Mouse (Mus musculus) liver, embryonic 11.5 days (tissue): ENCODE data around the gene Gm4559. TPM values are rescaled to one million over a fixed set of nuclear protein-coding genes. Genes with fewer than 3 reads are reported as not detected.
"Not testable (repeated sequence)": the region's sequence is repeated elsewhere in the genome, so short reads cannot be mapped to it uniquely, and the experiment has no call there.

Source experiments
- ATAC-seq: fragments of 200-750 bp; cut with Nextera tagmentation; replicated peaks from 2 replicates; pipeline ENCODE4 v1.8.0; 2017; ENCODE audit warnings: moderate number of reproducible peaks, mild to moderate bottlenecking, moderate TSS enrichment, moderate library complexity; ENCODE audit not compliant: low FRiP score
- DNase-seq: peaks from one replicate; pipeline ENCODE4 v3.0.0-alpha.2; 2017; ENCODE audit warnings: low spot score
- H3K27ac ChIP-seq: fragments of 300-500 bp; sonication (generic); 2 replicates; pipeline ENCODE4 v1.5.1; 2014; ENCODE audit warnings: mild to moderate bottlenecking, low read depth, low read length, control low read depth
- H3K27me3 ChIP-seq: fragments of 300-500 bp; sonication (generic); replicated peaks from 2 replicates; pipeline ENCODE4 v1.6.1; 2014; ENCODE audit warnings: low read length, mixed read lengths; ENCODE audit not compliant: control insufficient read depth, insufficient read depth
- H3K36me3 ChIP-seq: fragments of 300-500 bp; sonication (generic); 2 replicates; pipeline ENCODE4 v1.6.1; 2014; ENCODE audit warnings: mild to moderate bottlenecking, low read length, moderate library complexity, mixed read lengths; ENCODE audit not compliant: control insufficient read depth, insufficient read depth
- H3K4me1 ChIP-seq: fragments of 300-500 bp; sonication (generic); replicated peaks from 2 replicates; pipeline ENCODE4 v1.6.1; 2014; ENCODE audit warnings: low read length, mixed read lengths; ENCODE audit not compliant: control insufficient read depth, insufficient read depth
- H3K4me2 ChIP-seq: fragments of 300-500 bp; sonication (generic); 2 replicates; pipeline ENCODE4 v1.6.1; 2014; ENCODE audit warnings: mild to moderate bottlenecking, control low read depth, moderate library complexity
- H3K4me3 ChIP-seq: fragments of 300-500 bp; sonication (generic); 2 replicates; pipeline ENCODE4 v1.5.1; 2014; ENCODE audit warnings: low read depth, low read length, control low read depth
- H3K9ac ChIP-seq: fragments of 300-500 bp; sonication (generic); 2 replicates; pipeline ENCODE4 v1.6.1; 2014; ENCODE audit warnings: low read depth, low read length, control low read depth
- H3K9me3 ChIP-seq: fragments of 300-500 bp; sonication (generic); 2 replicates; pipeline ENCODE4 v1.6.1; 2016; ENCODE audit warnings: low read length, inconsistent platforms, mixed read lengths; ENCODE audit not compliant: control insufficient read depth
- WGBS: fragments of 180-500 bp; shearing (Covaris S2); extraction: QIAGEN DNeasy Blood & Tissue Kit; methylation state at CpG from one replicate; pipeline ENCODE4 v1.1.7; 2014; 5-methylcytosine and 5-hydroxymethylcytosine counted together
- polyA plus RNA-seq: library from polyadenylated mRNA; unstranded; fragments of >200 nt; fragmentation: Nextera tagmentation; extraction: Ambion mirVana; gene quantifications from 2 replicates; pipeline ENCODE4 v1.2.1, GENCODE M21; 2014

The Gm4559 gene
- polyA plus RNA-seq, 1 experiment from 2014 or later, result not detected

DNA sequence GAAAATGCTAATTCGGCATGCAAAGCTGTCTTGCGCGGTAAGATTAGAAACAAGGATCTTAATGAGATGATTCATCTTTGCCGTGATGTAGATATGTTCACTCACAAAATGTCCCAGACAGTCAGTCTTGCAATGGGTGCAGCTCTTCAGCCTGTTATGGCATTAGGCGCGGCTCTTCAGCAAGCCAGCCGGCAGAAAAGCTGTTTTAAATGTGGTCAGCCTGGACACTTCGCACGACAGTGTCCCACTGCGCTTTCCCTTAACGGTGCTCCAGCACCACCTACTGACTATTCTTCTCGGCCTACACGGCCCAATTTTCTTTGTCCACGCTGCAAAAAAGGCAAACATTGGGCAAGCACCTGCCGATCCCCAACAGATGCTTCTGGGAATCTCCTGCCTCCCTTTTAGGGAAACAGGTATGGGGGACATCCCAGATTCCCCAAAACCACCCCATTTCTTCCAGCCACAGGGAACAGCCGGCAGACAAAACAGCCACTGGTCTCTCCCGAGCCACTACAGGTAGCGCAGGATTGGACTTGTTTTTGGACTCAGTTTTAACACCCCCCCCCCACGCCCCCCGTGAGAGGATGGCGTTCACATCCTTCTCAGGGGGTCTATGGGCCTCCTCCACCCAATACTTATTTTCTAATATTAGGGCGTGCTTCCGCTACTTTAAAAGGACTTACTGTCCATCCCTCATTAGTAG lies 11.1 kb upstream of the Gm4559 start:
- WGBS, result 25% methylated on average over 23 of the region's 23 CpGs
- Histone ChIP-seq H3K9ac (no peak overlapping the region), H3K4me1 (peaks cover 6% of the 10 kb centered on the region; the same call in 1 of the 2 replicates), H3K27ac (no peak overlapping the region), H3K36me3 (no peaks in the 10 kb centered on the region), H3K9me3 (no peaks in the 10 kb centered on the region), H3K4me2 (peak overlapping the region; percentile 84), H3K27me3 (peaks cover 19% of the 10 kb centered on the region), H3K4me3 (peak overlapping the region; percentile 51)
- ATAC-seq (no peak; the same call in 1 of the 2 replicates), DNase-seq (no peak)

DNA sequence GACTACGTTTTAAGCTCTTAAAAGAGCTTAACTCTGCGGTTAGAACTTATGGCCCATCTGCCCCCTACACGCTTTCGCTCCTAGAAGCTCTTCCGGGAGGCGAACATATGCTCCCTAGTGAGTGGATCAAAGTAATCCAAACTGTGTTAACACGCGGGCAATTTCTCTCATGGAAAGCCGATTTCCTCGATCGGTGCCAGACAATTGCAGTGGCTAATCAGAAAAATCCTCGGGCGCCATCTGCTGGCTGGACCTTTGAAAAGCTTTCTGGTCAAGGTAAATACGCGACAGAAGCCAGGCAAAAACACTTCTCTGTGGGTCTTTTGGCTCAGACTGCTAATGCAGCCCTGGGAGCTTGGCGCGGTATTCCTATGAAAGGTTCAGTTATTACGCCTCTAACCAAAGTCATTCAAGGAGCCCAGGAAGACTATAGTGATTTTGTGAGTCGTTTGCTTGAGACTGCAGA lies 10.5 kb upstream of the Gm4559 start:
- H3K4me2 ChIP-seq, result peak overlapping the region; percentile 84
- peak; percentile 85 for DNase-seq
- peaks cover 6% of the 10 kb centered on the region; the same call in 1 of the 2 replicates for H3K4me1 ChIP-seq
- H3K36me3 ChIP-seq, result no peaks in the 10 kb centered on the region
- peak overlapping the region; percentile 51 for H3K4me3 ChIP-seq
- WGBS, result under 1% methylated on average over 19 of the region's 19 CpGs
- H3K9ac ChIP-seq, result peak overlapping the region; percentile 66
- no peaks in the 10 kb centered on the region for H3K9me3 ChIP-seq
- H3K27me3 ChIP-seq, result peaks cover 19% of the 10 kb centered on the region
- ATAC-seq, result peak; percentile 70
- H3K27ac ChIP-seq, result peak overlapping the region; percentile 43; the same call in 1 of the 2 replicates

DNA sequence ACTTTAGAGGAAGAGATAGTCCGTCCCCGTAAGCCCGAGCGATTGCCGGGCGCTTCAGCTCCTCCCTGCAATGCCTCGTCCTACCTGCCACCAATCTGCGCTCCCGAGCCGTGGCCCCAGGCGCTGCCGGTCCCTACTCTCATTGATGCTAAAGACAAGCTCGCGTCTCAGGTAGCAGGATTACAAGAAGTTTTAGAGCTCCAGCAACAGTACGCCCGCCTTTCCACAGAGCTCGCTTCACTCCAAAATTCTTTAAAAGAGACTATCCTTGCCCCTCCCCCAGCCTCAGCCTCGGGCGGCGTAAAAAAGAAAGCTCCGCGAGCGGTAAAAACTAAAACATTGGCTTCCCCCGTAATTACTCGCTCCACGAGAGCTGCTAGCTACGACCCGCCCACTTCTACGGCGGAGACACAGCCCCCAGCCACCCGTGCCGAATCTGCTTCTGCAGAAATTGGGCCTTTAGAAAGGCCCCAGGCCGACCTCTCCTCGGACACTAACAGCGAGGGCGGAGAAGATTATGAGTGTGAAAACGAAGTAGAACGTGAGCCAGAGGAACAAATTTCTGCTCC lies 9.9 kb upstream of the Gm4559 start:
- peak overlapping the region; percentile 84 for H3K4me2 ChIP-seq
- peak; percentile 75 for DNase-seq
- peak overlapping the region; percentile 51 for H3K4me3 ChIP-seq
- peak overlapping the region; percentile 43; the same call in 1 of the 2 replicates for H3K27ac ChIP-seq
- peaks cover 6% of the 10 kb centered on the region; the same call in 1 of the 2 replicates for H3K4me1 ChIP-seq
- H3K36me3 ChIP-seq, result no peaks in the 10 kb centered on the region
- WGBS, result under 1% methylated on average over 38 of the region's 38 CpGs
- H3K9ac ChIP-seq, result peak overlapping the region; percentile 66
- peak; percentile 62 for ATAC-seq
- no peaks in the 10 kb centered on the region for H3K9me3 ChIP-seq
- H3K27me3 ChIP-seq, result peaks cover 19% of the 10 kb centered on the region

DNA sequence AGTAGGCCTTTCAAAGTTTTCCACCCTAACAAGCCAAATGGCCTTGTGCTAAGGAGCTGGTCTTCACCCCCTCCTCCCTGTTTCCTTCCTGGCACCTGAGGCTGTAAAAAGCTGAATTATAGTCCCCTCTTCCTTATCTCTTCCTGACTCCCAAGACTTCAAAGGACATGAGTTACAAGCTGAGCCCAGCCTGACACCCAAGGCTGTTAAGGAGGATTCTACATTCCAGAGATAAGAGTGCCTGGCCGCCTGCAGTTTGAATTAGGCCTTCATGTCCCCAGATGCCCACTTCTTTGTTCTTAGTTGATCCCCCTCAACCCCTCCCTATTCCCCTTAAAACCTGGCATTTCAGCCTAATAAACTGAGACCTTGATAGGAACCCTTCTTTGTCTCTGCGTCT lies 8.7 kb upstream of the Gm4559 start:
- H3K9me3 ChIP-seq, H3K36me3 ChIP-seq, H3K27ac ChIP-seq, ATAC-seq, H3K4me1 ChIP-seq, H3K9ac ChIP-seq, H3K4me3 ChIP-seq, DNase-seq: not testable (repeated sequence)
- WGBS, result 21% methylated on average over 2 of the region's 2 CpGs
- H3K4me2 ChIP-seq, result peak overlapping the region; percentile 5; the same call in 1 of the 2 replicates
- peaks cover 19% of the 10 kb centered on the region for H3K27me3 ChIP-seq

DNA sequence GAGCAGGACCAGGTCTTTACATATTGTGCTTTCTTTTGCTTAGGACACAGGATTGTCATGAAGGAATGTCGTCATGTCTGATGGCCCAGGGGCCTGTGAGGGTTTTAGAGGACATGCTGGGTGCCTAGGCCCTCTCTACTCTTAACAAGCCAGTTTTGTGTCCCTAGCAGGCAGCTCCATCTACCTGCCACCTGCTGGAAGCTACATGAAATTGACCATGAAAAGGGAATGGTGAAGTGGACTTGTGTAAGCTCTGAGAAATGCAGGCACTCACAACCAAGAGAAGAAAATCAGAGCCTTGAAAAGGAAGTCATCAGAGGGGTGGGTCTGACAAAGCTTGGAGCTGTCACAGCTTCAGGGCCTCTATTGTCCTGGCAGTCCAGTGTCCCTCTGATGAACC lies 5.1 kb upstream of the Gm4559 start:
- not testable (repeated sequence) for ATAC-seq, H3K4me2 ChIP-seq, H3K27ac ChIP-seq, H3K4me3 ChIP-seq, H3K9ac ChIP-seq, DNase-seq, H3K36me3 ChIP-seq, H3K4me1 ChIP-seq, H3K9me3 ChIP-seq
- 71% methylated on average over 1 of the region's 1 CpGs for WGBS
- H3K27me3 ChIP-seq, result peaks cover 19% of the 10 kb centered on the region

DNA sequence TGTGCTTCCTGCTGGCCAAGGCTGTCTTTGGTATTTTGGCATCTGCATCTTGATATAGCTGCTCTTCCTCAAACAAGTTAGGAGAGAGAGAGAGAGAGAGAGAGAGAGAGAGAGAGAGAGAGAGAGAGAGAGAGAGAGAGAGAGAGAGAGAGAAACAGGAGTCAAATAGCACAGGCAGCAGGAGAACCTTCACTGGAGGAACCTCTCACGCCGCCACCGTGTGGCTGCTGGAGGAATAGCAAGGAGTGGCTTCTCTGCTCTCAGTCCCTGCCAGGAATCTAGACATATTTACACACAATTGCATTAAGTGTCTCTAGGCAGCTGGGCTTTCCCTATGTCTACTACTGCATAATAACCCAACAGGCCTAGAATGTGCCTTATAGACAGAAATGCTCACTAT lies 4.0 kb upstream of the Gm4559 start:
- not testable (repeated sequence) for H3K9me3 ChIP-seq, ATAC-seq, H3K4me2 ChIP-seq, H3K36me3 ChIP-seq, DNase-seq, H3K4me3 ChIP-seq, H3K9ac ChIP-seq, H3K27ac ChIP-seq, H3K4me1 ChIP-seq
- 0% methylated on average over 3 of the region's 3 CpGs for WGBS
- peaks cover 11% of the 10 kb centered on the region for H3K27me3 ChIP-seq

DNA sequence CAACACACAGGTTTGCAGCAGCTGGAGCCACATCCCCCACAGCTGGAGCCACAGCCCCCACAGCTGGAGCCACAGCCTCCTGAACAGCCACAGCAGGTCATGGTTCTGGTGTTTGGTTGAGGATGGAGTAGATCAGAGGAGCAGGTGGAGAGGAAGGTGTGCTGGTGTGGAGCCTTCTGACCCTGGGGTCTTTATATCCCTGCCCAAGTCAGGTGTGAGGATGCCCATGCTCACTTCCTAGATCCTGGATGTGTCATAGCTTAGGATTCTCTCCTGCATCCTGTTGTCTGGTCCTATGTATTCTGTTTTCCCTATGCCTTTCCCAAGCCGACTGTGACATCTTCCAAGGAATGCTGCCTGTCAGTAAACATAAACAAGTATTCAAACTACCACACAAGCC lies 15.9 kb downstream of the Gm4559 start, which contains the start of gene Gm2431:
Gene Gm2431 (minus strand): TSS at position 101 of the 400 bp plus-strand sequence.
- not testable (repeated sequence) for H3K4me3 ChIP-seq, H3K27ac ChIP-seq, H3K4me1 ChIP-seq, ATAC-seq, H3K9me3 ChIP-seq, H3K36me3 ChIP-seq, H3K9ac ChIP-seq, H3K27me3 ChIP-seq, DNase-seq, H3K4me2 ChIP-seq
- WGBS, result 31% methylated on average over 1 of the region's 1 CpGs

DNA sequence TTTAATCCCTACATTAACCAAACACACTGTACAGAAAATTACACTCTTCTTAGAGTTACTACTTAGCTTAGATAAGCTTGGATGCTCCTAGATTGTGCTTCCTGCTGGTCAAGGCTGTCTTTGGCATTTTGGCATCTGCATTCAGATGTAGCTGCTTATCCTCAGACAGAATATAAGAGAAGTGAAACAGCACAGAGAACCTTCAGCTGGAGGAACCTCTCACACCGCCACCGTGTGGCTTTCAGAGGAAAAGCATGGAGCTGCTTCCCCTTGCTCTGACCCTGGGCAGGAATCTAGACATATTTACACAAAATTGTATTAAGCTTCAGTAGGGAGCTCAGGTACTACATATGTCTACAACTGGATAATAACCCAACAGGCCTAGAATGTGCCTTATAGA lies 18.6 kb downstream of the Gm4559 start:
- H3K4me2 ChIP-seq, result no peak overlapping the region
- no peak overlapping the region for H3K4me3 ChIP-seq
- ATAC-seq (no peak), DNase-seq (no peak)
- no peaks in the 10 kb centered on the region for H3K36me3 ChIP-seq
- H3K9me3 ChIP-seq, result no peaks in the 10 kb centered on the region
- H3K4me1 ChIP-seq, result no peaks in the 10 kb centered on the region
- 0% methylated on average over 2 of the region's 2 CpGs for WGBS
- no peak overlapping the region for H3K9ac ChIP-seq
- H3K27ac ChIP-seq, result no peak overlapping the region
- H3K27me3 ChIP-seq, result no peaks in the 10 kb centered on the region; the same call in 1 of the 2 replicates
